Mouse (Mus musculus) adrenal gland, adult 8-10 months (tissue): ENCODE data around the gene Arid5b. TPM values are rescaled to one million over a fixed set of nuclear protein-coding genes. Genes with fewer than 3 reads are reported as not detected.

ENCODE experiments used
- DNase-seq: peaks from one replicate; pipeline ENCODE4 v3.0.0; 2022
- total RNA-seq, 4 experiments: library from RNA; stranded (reverse); gene quantifications; 2 replicates each; pipeline ENCODE4 v1.2.4; 2022

Arid5b gene
- total RNA-seq, 4 experiments from 2014 or later = 22.5 to 34.7 (median 29.4) TPM

- no peak for DNase-seq
These were observed 47.0 kb downstream of the Arid5b start for GRCm38 (mm10) chr10:68231385-68232182.

- no peak for DNase-seq
These were observed 47.7 kb downstream of the Arid5b start for GRCm38 (mm10) chr10:68230653-68231384.

GRCm38 (mm10) chr10:68229640-68230565 lies 48.6 kb downstream of the Arid5b start:
- no peak for DNase-seq

GRCm38 (mm10) chr10:68222676-68223075 lies 55.9 kb downstream of the Arid5b start:
- no peak for DNase-seq

DNA sequence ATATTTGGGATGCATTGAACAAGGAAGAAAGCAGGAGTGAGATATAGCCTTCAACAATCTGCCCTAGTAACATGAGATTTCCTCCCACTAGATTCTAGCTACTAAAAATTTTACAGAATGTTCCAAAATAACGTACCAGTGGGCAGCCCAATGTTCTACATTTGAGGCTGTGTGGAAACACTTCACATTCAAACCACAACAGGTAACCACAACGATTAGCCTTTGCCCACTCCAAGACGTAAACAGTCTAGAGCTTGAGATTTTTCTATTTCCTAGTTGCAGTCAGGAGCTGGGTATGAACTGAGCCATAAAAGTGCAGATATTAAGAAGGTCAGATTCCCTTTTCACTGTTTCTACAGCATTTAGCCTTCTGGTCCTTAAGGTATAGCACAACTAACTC lies 56.5 kb downstream of the Arid5b start:
- no peak for DNase-seq

DNA sequence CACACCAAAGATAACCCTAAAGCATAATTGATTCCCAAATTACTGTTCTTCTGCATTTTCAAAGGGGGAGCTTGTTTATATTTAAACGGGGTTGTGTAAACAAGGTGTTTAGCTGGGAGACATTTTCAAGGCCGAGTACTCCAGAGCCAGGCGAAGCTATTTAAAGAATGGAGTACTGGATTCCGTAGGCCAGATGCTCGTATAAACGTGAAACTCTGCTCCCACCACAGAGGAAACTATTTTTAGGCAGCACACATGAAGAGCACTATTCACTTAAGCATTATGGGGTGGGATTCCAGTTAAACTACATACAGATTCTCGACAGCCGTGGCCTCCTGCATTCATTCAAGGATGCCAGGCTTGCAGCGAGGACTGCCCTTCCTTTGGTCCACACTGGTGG lies 59.2 kb downstream of the Arid5b start:
- DNase-seq = no peak

GRCm38 (mm10) chr10:68218678-68219077 lies 59.9 kb downstream of the Arid5b start:
- DNase-seq = no peak

GRCm38 (mm10) chr10:68214809-68215468 lies 63.6 kb downstream of the Arid5b start:
- no peak for DNase-seq

DNA sequence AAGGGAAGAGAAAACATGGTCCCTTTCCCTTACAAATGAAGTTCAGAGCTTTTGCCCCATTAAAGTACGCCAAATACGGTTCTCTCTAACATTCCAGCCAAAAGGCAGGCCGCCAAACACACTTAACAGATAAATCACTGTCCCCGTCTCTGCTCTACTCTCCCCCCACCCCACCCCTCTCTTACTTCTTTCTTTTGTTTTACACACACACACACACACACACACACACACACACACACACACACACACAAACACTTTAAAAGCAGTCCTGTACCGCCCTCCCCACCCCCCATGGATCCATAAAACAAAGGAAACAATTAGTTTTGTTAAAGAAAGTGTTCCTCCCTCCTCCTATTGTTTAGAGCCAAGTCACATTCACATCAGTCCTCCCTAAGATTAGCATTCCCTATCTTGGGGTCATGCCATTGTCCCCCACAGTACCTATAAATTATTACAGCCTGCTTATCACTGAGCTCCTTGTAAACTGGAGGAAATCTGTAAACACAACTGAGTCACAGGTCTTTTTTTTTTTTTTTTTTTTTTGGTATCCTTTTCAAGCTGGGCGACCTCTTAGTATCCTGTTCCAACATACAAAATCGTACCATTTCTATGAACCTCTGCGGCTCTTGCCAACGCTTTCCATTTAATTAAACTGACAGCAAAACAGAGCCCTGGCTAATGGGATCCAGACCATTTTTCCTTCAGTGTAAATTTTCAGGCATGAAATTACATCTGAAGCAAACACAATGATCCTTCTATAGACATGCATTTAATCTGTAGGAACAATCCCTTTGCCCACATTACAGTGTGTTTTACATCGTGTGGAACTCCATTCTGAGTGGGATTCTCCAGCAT lies 66.3 kb downstream of the Arid5b start:
- DNase-seq = no peak

DNA sequence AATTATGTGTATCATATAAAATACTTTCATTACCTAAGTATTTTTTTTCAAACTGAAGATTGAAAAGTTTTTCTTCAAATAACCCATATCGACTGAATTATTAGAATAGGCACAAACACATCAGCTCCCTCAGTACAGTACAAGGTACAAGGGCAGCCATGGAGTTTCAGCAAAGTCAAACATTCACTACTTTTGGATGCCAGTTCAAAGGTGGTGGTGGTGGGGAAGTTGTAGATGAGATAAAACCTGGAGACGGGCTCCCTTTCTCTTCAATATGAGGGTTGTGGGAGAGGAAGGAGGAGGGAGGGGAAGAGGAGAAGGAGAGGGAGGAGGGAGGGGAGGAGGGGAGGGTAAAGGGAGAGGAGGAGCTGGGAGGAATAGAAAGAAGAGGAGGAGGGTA lies 67.0 kb downstream of the Arid5b start:
- DNase-seq = no peak

DNA sequence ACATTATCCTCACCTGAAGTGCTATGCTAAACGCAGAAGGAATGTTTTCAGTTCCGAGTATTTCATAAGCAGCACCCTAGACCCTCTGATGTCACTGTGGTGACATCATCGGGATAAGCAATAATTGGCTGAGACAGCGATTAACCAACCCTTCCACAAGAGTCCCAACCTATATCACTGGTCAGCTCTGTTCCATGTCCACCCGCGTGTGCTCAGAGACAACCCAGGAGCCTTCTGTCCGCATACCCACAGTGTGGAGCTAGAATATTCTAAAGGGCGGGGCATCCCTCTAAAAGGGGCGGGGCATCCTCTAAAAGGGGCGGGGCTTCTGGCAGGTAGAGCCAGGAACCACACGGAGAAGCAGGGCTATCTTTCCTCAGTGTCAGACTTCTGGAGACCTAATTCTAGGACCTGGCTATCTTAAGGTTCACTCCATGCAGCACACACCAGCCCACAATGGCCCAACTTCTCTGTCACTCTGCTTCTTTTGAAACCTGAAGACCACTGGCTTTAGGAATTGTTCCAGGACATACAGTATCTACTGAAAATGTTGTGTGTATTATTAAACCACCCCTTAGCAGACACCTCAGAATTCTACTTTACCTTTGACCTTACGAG lies 68.4 kb downstream of the Arid5b start:
- DNase-seq = no peak

DNA sequence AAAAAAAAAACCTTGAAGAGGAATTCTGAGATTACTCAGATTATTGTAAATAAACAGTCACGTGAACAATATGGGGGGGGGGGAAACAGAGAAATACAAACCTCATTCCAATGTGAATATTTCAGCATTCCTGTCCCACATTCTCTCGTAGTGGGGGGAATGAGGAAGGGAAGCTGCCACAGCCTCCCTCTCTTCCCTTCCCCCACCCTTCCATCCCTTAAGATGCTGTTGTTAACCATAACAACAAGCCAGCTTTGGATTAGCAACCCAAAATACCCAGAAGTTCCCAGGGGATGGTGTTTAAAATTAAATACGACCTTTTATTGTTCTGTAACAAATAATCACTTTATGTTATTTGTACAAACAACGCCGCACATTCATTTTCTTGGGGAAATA lies 69.9 kb downstream of the Arid5b start:
- DNase-seq = no peak

DNA sequence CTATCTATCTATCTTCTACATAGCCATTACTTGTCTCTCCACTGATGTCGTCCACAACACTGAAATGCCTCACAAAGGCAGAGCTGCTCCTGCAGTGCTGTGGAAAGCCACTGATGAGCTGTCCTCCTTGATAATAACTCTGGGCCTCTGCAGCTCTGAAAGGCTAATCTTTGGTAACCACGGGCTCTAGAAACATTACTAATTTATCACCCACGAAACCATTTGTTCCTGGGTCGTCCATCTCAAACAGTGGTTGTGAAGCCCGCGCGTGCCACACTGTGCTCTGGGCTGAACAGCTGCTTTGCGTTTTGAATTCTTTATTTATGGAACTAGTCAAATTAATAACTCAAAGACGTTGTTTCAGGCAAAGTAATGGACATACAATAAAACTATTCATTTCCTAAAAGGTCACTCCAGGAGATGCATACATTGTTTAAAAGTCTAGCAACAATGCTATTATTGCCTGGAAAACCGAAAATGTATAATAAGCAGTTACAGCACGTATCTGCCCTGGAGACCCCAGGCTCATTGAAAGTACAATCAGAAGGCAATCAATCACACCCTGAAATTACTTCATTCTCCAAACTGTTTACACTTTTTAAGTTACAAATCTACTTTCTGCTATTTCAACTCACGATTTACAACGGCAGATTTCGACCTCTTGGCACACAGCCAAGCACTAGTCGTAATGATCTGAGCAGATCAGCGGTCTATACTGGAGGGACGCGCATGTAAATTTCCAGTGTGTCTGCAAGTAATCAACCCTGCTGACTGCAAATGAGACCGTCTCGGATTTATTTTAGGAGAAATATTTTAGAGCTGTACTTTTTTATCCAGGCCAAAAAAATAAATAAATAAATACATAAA lies 70.5 kb downstream of the Arid5b start:
- no peak for DNase-seq

GRCm38 (mm10) chr10:68204391-68204790 lies 74.1 kb downstream of the Arid5b start:
- DNase-seq = no peak

GRCm38 (mm10) chr10:68203860-68204259 lies 74.7 kb downstream of the Arid5b start:
- DNase-seq = no peak

- DNase-seq = no peak
These were observed 75.2 kb downstream of the Arid5b start for GRCm38 (mm10) chr10:68203322-68203721.

DNA sequence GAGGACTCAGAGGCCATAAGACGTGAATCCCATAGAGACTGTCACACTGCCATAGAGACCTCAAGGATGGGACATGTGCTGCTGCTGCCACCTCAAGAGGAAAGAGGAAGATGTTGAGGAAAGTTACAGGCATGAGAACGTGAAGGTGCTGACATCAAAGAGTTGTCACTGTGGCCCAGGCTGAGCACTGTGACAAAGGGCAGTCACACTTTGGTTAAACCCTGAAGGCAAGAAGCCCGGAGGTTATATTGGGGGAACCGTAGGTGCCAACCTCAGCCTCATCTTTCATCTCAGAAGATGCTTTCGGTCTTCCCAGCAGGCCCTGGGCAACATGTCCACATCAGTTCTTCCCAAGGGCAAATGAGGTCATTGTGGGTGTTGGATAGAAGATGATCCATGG lies 79.1 kb downstream of the Arid5b start:
- no peak for DNase-seq

DNA sequence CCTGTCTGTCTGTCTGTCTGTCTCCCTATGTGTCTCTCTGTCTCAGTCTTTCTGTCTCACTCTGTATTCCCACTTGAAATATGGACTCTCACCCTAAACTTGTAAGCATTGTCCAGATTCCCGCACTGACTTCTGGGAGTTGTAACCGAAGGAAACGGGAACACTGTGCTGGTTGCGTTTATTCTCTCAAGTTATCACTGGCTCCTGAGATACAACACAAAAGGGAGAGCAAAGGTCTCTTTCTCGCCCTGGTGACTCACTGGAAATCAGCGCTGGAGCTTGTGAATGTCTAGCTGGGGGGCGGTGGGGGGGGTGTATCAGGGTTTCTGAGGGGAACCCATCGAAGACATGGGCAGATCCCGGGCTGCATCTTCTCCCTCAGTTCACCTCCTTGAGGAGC lies 82.2 kb downstream of the Arid5b start:
- DNase-seq = no peak

GRCm38 (mm10) chr10:68193561-68193960 lies 85.0 kb downstream of the Arid5b start:
- DNase-seq = no peak

DNA sequence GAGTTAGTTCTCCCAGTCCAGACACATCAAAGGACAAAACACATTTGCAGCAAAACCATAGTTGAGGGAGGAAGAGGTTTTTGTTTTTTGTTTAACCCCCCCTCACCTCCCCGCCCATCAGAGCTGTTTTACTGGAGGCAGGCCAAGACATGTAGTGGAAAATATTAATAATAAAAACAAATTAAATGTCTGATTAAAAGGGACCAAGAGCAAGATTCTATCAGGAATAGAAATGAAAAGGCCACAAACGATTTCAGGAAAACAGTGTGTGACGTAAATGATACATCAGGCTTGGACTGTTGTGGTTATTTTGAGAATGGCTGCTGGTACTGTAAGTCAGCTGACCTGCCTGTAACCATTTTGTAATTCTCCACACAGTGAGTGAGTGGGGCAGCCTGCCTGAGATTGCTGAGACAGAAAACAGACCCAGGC lies 85.7 kb downstream of the Arid5b start:
- DNase-seq = no peak
